Mouse (Mus musculus) gastrocnemius, adult 18-20 months (tissue): ENCODE measurements around the gene Chl1. TPM values are rescaled to one million over a fixed set of nuclear protein-coding genes. Genes with fewer than 3 reads are reported as not detected.

Source experiments
- DNase-seq: peaks from one replicate; pipeline ENCODE4 v3.0.0; 2021; ENCODE audit warnings: low spot score
- long read RNA-seq, 2 experiments: library from polyadenylated mRNA; stranded (forward); transcript quantifications; one replicate each; pipeline ENCODE4 v2.0.0; 2021
- total RNA-seq, 2 experiments: library from RNA; stranded (reverse); gene quantifications; 2 replicates each; pipeline ENCODE4 v1.2.3; 2021

Gene Chl1
- under 1 TPM; 0.43 to 0.68 TPM for total RNA-seq
- long read RNA-seq, experiment 1, result 0 reads
- long read RNA-seq, experiment 2, result 0 reads

- no peak for DNase-seq
Observed at GRCm38 (mm10) chr6:103510392-103511289, at the start of gene Chl1. TSS of gene Chl1 (plus strand) at chr6:103510586.

GRCm38 (mm10) chr6:103465479-103466080, 44.8 kb upstream of the Chl1 start:
- no peak for DNase-seq

- no peak for DNase-seq
Observed at GRCm38 (mm10) chr6:103473316-103473715, 37.1 kb upstream of the Chl1 start.

GRCm38 (mm10) chr6:103487199-103487598, 23.2 kb upstream of the Chl1 start:
- DNase-seq, result no peak

- no peak for DNase-seq
Observed at GRCm38 (mm10) chr6:103498404-103498803, 12.0 kb upstream of the Chl1 start.

- no peak for DNase-seq
Observed at GRCm38 (mm10) chr6:103504065-103504464, 6.3 kb upstream of the Chl1 start.

- DNase-seq, result peak; percentile 2
Observed at GRCm38 (mm10) chr6:103507751-103508575, 2.4 kb upstream of the Chl1 start.

- DNase-seq, result no peak
Observed at GRCm38 (mm10) chr6:103509596-103509995, 790 bp upstream of the Chl1 start.

- no peak for DNase-seq
Observed at GRCm38 (mm10) chr6:103511290-103511971, 1.0 kb downstream of the Chl1 start.

- no peak for DNase-seq
Observed at GRCm38 (mm10) chr6:103511972-103512565, 1.7 kb downstream of the Chl1 start.

GRCm38 (mm10) chr6:103512911-103513321, 2.5 kb downstream of the Chl1 start:
- no peak for DNase-seq

GRCm38 (mm10) chr6:103513621-103514241, 3.3 kb downstream of the Chl1 start:
- no peak for DNase-seq

- no peak for DNase-seq
Observed at GRCm38 (mm10) chr6:103514346-103514745, 4.0 kb downstream of the Chl1 start.

- no peak for DNase-seq
Observed at GRCm38 (mm10) chr6:103514756-103515155, 4.4 kb downstream of the Chl1 start.

GRCm38 (mm10) chr6:103519596-103519995, 9.2 kb downstream of the Chl1 start:
- no peak for DNase-seq

GRCm38 (mm10) chr6:103525326-103526024, 15.1 kb downstream of the Chl1 start:
- no peak for DNase-seq

- no peak for DNase-seq
Observed at GRCm38 (mm10) chr6:103526945-103527777, 16.8 kb downstream of the Chl1 start.

GRCm38 (mm10) chr6:103533048-103533447, 22.7 kb downstream of the Chl1 start:
- no peak for DNase-seq

GRCm38 (mm10) chr6:103534027-103534426, 23.6 kb downstream of the Chl1 start:
- no peak for DNase-seq
